Mouse (Mus musculus) v-Abl transformed pro-B cells (cell line): Measurements from ENCODE around the gene Tbc1d2b.

Source experiments
- in situ Hi-C, 2 experiments: fragments of 400-800 bp; cut with MboI; formaldehyde crosslinking; loops; one replicate each; pipeline ENCODE4 v1.15.1; 2025; ENCODE audit not compliant: unreplicated experiment in 2 of 2

Gene Tbc1d2b

DNA sequence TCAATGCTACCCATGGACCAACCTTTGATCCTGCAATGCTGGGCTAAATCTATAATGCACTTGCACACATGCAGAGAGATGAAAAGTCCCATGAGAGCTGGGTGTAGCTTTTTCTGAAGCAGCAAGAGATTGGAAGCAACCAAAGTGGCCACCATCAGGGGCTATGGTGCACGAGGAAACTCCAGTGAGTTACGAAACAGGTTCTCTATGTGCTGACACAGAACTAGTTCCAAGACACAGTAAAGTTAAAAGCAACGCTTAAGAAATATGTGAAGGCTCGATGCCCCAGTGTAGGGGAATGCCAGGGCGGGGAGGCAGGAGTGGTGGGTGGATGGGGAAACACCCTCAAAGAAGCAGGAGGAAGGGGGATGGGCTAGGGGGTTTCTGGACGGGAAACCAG, 61.9 kb downstream of the Tbc1d2b start:
- in situ Hi-C loops = no loop called here

GRCm38 (mm10) chr9:90207808-90208207, 62.8 kb downstream of the Tbc1d2b start:
- in situ Hi-C loops = no loop called here

DNA sequence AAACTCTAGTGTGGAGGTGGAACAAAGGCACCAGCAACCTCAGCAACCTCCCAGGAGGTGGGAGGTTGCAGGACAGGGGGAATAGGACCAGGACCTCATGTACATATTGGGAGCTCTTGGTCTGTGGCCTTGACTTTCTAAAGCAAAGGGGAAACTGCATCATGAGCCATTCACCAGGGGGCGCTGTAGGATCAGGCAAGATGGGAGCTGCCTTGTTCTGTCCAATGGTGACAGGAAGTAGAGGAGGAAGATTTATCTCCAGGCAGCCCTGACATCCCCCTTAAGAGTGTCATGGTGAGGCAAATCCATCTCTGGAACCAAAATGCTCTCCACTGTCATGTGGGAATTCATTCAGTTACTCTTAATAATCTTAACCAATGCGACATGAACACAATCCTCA, 64.1 kb downstream of the Tbc1d2b start:
- in situ Hi-C loops = no loop called here

DNA sequence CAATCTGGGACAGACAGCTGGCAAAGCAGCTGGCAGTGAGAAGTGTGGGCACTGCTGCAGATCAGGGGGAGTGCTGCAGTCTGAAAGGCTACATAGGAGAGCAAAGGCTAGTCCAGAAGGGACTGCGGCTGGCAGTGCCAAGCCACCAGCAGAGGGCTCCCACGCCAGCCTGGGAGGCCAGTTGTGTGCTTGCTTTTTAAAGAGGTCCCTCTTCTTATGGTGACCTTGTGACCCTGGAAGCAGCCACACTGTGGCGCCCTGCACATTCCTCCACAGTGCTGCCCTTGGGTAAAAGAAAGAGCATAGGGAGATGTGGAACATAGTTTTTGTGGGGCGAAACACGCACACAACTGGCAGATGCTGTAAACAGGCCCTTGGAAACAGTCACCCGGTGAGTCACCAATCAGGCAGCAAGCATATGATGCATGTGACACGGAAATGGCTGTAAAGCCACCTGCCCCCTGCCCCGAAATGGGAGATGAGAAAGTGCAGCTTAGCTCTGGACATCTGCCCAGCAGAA, 66.1 kb downstream of the Tbc1d2b start:
- in situ Hi-C loops = no loop called here

GRCm38 (mm10) chr9:90203233-90203632, 67.4 kb downstream of the Tbc1d2b start:
- in situ Hi-C loops = no loop called here

DNA sequence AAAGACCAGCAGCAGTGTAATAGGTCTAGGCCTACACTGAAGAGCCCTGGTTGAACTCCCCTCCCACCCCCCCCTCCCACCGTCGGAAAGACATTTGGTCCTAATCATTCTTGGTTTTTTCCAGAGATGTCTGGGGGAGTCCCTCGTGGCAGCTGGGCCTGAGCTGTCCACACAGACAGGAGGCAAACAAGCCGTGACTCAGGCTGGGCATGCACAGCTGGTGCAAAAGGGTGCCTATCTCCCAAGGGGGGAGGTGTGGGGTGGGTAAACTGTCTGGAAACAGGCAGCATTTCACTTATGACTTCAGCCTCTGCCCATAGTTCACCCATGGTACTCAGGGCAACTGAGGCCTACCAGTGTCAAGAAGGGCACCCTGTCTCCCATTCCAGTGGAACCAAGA, 69.1 kb downstream of the Tbc1d2b start:
- in situ Hi-C loops = no loop called here

DNA sequence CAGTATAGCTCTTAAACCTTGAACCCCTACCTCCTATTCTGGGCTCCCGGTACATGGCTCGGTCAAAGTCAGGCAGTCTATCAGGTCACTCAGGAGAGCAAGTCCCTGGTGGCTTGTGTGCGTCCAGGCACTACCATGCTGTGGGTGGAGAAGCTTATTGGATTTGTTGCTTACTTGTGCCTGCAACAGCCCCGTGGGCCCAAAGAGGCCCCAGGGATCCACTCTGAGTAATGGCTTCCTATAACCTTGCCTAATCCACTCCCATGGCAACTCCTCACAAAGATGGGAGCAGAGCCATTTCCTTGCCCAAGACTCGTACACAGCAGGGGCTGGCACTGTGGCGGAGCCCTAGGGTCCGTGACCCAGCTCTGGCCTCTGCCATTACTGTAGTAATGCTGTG, 69.5 kb downstream of the Tbc1d2b start:
- in situ Hi-C loops = no loop called here

GRCm38 (mm10) chr9:90200501-90200900, 70.1 kb downstream of the Tbc1d2b start:
- in situ Hi-C loops = no loop called here

DNA sequence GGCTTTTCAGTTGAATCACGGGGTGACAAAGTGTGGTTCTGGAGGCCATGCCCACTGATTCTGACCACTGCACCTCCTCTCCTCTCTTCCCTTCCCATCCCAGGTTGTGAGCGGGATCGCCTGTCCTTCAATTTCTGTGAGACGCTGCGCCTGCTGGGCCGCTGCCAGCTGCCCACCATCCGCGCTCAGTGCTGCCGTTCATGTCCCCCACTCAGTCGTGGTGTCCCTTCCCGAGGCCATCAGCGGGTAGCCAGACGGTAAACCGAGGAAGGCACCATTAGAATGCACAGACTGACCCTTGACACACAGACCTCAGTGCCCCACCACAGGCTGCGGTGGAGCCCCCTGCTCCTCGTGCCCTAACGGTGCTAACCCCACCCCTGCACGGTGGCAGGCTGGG, 71.0 kb downstream of the Tbc1d2b start:
- in situ Hi-C loops = no loop called here

DNA sequence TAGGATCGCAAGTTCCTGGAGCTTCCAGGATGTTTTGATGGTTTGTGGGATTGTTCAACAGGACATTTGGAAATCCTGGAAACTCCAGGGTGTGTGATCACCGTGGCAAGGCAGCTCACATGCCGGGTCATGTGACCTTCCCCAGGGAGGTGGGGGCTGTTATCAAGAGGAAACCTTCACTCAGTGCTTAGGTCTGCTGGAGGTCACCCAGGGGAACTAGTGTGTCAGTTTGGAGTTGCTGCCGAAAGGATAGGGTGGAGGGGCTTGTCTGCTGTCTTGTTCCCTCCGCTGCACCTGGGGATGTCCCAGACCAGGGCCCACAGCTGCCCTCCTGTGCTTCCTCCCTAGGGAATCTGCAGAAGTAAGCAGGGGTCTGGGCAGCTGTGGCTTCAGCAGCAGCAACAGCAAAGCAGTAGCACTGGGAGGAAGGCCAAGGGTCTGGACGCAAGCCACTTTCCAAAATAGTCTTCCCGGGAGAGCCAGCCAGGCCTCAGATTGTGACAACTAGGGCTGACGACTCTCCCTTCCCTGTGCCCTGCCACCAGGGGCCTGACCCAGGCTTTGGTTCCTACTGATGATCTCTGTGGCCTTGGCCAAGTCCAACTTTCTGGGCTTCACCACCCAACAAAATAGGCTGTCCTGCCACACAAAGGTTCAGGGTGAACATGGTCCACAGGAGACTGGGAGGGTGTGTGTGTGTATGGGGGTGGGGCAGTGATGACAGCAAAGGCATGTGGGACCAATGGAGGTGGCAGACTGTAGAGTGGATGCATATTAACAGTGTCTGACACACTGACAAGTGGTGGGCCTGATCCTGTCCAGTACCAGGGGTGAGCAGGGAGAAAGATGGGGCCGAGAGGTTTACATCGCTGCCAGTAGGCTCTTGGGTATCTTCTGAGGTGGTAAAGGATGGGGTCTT, 71.8 kb downstream of the Tbc1d2b start:
- in situ Hi-C loops = no loop called here

DNA sequence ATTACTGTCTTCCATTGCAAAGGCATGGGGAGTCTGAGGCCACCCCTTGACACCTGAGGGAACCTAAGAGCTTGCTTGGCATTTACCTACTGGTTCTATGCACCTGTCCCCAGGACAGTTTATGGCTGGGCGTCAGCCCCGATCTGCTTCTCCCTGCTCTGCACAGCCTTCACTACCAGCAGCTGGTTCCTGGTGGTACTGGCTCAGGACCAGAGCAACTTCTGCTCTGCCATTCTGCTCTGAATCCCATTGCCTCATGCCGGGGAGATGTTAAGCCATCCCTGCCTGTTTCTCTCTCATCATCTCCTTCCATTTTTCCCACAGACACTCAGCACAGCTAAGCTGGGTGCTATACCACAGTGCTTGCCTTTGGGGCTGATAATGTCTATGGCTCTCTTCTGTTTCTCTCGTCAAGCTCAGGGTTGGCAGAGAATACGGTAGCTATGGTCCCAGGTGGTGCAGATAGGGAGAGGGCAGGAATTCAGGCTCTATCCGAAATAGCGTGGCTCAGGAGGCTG, 72.7 kb downstream of the Tbc1d2b start:
- in situ Hi-C loops = no loop called here

- in situ Hi-C loops = no loop called here
Measured at GRCm38 (mm10) chr9:90197116-90197665, 73.4 kb downstream of the Tbc1d2b start.

DNA sequence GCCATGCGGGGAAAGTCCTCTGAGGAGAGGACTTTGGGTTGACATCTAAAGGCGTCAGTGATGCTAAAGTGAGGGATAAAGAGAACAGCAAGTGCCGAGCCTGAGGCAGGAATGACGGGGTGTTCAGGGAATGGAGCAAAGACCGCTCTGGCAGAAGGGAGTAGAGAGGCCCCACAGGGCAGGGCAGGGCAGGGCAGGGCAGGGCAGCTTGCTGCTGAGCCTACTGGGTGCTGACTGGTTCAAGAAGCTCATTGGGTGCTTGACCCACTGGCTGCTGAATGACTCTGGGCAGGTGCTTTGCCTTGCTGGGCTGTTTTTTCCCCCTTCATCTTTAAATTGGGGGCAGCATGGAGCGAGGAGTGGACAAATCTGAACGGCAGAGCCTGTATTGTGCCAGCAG, 74.3 kb downstream of the Tbc1d2b start:
- in situ Hi-C loops = no loop called here

DNA sequence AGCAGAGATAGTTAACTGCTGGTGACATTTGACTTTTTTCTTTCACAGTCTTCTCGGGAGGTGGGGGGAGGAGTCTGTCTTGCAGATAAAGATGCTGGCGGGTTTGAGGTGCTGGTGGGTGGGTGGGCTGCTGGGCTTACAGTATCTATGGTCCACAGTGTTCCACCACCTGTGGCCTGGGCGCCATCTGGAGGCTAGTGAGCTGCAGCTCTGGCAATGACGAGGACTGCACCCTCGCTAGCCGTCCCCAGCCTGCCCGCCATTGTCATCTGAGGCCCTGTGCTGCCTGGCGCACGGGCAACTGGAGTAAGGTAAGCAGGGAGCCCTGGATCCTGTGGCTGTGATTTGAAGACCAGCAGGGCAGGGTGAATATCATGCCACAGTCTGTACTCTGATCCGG, 75.6 kb downstream of the Tbc1d2b start:
- in situ Hi-C loops = no loop called here

DNA sequence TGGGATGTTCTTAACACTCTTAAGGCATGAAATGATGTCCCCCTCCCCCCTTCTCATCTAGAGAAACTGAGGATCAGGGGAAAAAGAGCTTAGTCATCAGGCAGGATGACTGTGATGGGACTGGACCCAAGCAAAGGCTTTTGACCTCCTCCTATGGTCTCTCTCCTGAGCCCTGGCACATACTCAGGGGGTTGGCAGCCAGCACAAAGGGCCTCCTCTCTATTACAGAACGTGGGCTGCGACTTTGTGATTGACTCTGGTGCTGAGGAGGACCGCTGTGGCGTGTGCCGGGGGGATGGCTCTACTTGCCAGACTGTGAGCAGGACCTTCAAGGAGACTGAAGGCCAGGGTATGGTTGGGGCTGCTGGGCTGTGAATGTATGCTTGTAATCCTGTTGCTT, 81.2 kb downstream of the Tbc1d2b start:
- in situ Hi-C loops = no loop called here

DNA sequence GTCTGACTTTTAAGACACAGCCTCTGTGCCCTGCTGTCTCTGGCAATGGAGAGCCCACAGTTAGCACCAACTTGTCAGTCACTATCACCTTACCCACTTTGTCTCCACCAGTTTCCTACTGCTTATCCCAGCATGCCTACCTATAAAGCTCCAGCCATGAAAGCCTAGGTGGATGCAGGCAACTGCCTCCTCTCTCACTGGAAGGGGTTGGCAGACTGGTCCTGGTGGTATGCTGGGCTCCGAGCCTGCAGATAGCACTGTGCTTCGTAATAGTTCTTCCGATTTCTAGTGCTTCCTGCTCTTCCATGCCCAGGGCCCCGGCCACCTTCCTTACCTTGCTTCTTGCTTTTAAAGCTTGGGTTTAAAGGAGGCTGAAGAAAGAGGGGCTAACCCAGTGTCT, 81.7 kb downstream of the Tbc1d2b start:
- in situ Hi-C loops = no loop called here

DNA sequence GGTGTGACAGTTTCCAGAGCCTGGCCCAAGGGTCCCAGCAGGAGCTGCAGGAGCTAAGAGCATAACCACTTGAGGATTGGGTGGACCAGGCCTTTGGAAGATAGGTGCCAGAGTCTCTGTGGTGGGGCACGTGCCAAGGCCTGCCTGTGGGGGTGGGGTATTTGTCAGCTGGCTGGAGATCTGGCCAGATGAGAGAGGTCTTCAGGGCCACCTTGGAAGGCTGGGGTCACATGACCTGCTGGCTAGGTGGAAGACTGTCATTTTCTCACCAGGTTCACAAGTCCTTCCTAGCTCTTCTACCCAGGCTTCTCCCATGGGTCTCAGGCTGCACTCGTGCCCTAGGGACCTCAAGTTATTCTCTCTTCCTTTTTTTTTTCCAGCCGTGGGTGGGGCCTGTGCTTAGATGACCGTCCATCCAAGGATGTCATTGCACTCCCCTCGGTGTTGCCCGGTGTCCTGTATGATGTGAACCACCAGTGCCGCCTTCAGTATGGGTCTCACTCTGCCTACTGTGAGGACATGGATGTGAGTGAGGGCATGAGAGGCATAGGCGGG, 85.2 kb downstream of the Tbc1d2b start:
- in situ Hi-C loops = no loop called here

DNA sequence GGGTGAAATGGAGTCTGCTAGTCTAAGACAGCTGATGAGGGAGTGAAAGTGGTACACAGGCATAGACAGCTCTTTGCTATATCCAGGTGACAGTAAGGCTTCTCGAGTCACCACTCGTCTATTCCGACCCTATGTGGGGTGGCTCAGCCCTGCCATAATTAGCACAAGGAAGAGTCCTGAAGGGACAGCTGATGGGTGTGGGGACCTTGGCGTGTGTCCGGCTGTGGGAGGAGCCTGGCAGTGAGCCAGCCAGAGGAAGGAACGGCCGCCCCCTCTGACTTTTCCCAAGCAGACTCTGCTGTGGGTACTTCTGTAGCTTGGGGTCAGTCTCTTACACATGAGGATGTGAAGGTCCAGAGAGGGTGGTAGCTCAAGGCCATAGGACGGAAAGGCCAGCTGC, 86.5 kb downstream of the Tbc1d2b start:
- in situ Hi-C loops = no loop called here

DNA sequence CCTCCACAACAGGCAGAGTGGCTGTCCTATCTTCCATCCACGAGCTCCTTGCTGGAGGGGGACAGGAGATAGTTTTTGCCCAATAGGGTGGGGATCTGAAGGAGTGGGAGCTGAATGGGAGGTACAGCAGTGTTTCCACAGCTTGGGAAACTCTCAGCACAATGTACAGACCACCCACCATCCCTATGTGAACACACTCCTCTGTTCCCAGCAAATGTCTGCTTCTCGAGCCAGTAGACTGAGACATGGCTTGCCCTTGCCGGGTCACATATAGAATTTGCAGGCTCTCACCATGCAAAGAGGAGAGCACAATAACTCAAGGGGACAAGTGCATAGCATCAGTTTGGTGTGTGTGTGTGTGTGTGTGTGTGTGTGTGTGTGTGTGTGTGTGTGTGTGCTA, 87.1 kb downstream of the Tbc1d2b start:
- in situ Hi-C loops = no loop called here

DNA sequence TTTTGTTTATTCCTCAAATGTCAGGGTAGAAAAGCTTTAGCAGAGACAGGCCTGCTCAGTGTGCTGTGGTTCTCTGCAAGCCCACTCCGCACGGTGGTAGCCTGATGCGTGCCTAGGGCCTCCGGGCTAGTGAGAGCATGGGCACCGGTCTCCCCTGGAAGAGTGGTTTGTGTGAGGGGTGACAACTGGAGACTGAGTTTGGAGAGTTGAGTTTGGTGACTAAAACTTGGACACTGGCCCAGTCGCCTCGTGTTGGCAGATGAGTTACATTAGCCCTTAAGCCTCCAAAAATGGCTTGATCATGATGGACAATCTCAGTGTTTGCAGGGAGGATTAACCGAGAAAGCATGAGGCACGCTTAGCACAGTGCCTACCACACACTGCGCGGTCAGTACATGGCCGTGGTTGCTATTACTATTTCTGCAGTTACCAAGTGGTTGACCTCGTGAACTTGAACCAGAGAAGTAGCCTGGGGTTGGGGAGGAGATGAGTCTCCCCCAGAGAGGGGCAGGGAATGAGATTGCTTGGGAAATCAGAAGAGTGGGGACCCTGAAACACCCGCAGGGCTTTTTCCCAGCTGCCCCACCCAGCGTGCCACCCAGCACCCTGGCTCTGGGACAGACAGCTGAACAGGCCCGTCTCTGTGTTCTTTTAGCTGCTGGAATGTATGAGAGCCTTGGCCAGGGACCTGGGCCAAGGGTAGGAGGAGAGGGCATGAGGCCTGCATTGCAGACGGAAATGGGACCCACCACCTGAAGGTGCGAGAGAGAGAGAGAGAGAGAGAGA, 87.8 kb downstream of the Tbc1d2b start:
- in situ Hi-C loops = no loop called here
